Mouse (Mus musculus) 3134 (cell line): ENCODE data around the gene Rbms3.

ENCODE experiments used
- DNase-seq: peaks from one replicate; pipeline ENCODE4 v3.0.0-alpha.2; 2011; ENCODE audit warnings: low spot score; ENCODE audit not compliant: insufficient read length; ENCODE audit errors: extremely low read depth

Gene Rbms3

GRCm38 (mm10) chr9:116862341-116862740 is 767.4 kb downstream of the Rbms3 start:
- DNase-seq, result no peak

- DNase-seq, result no peak
Observed at GRCm38 (mm10) chr9:116857861-116858595, 771.7 kb downstream of the Rbms3 start.

GRCm38 (mm10) chr9:116857151-116857550 is 772.6 kb downstream of the Rbms3 start:
- DNase-seq, result no peak

- DNase-seq, result no peak
Observed at GRCm38 (mm10) chr9:116855744-116856143, 774.0 kb downstream of the Rbms3 start.

- no peak for DNase-seq
Observed at GRCm38 (mm10) chr9:116848905-116849304, 780.8 kb downstream of the Rbms3 start.

GRCm38 (mm10) chr9:116848166-116848565 is 781.5 kb downstream of the Rbms3 start:
- no peak for DNase-seq

GRCm38 (mm10) chr9:116847241-116848135 is 782.2 kb downstream of the Rbms3 start:
- no peak for DNase-seq

GRCm38 (mm10) chr9:116834949-116835348 is 794.8 kb downstream of the Rbms3 start:
- no peak for DNase-seq

GRCm38 (mm10) chr9:116833677-116834076 is 796.0 kb downstream of the Rbms3 start:
- DNase-seq, result no peak

GRCm38 (mm10) chr9:116832822-116833221 is 796.9 kb downstream of the Rbms3 start:
- DNase-seq, result no peak

GRCm38 (mm10) chr9:116831386-116831785 is 798.3 kb downstream of the Rbms3 start:
- no peak for DNase-seq

GRCm38 (mm10) chr9:116829929-116830328 is 799.8 kb downstream of the Rbms3 start:
- DNase-seq, result no peak

- no peak for DNase-seq
Observed at GRCm38 (mm10) chr9:116821601-116822000, 808.1 kb downstream of the Rbms3 start.

GRCm38 (mm10) chr9:116817196-116817595 is 812.5 kb downstream of the Rbms3 start:
- no peak for DNase-seq

GRCm38 (mm10) chr9:116814495-116815094 is 815.1 kb downstream of the Rbms3 start:
- no peak for DNase-seq

GRCm38 (mm10) chr9:116813396-116813795 is 816.3 kb downstream of the Rbms3 start:
- DNase-seq, result no peak

- DNase-seq, result peak; percentile 17
Observed at GRCm38 (mm10) chr9:116809260-116809659, 820.5 kb downstream of the Rbms3 start.

GRCm38 (mm10) chr9:116808401-116808800 is 821.3 kb downstream of the Rbms3 start:
- DNase-seq, result no peak

GRCm38 (mm10) chr9:116807166-116808081 is 822.3 kb downstream of the Rbms3 start:
- DNase-seq, result no peak

- DNase-seq, result no peak
Observed at GRCm38 (mm10) chr9:116803292-116803731, 826.4 kb downstream of the Rbms3 start.
